Mouse (Mus musculus) kidney, adult 2 months (tissue): ENCODE data around the gene Mfap3l. TPM values are rescaled to one million over a fixed set of nuclear protein-coding genes. Genes with fewer than 3 reads are reported as not detected.

Experiments used
- DNase-seq: peaks from one replicate; pipeline ENCODE4 v3.0.0; 2021
- H3K27ac ChIP-seq: fragments of 200-500 bp; 2 replicates; pipeline ENCODE4 v1.5.1; 2012; ENCODE audit warnings: low read depth, low read length, control low read depth, inconsistent platforms; ENCODE audit not compliant: insufficient read depth
- H3K27me3 ChIP-seq: fragments of 200-500 bp; replicated peaks from 2 replicates; pipeline ENCODE4 v1.6.1; 2012; ENCODE audit warnings: mild to moderate bottlenecking, moderate library complexity, low read length, inconsistent platforms; ENCODE audit not compliant: control insufficient read depth, insufficient read depth
- H3K36me3 ChIP-seq: fragments of 200-500 bp; 2 replicates; pipeline ENCODE4 v1.6.1; 2012; ENCODE audit warnings: mild to moderate bottlenecking, moderate library complexity, low read length, inconsistent platforms; ENCODE audit not compliant: control insufficient read depth, insufficient read depth
- H3K4me1 ChIP-seq: fragments of 200-500 bp; 2 replicates; pipeline ENCODE4 v1.6.1; 2011; ENCODE audit warnings: low read length; ENCODE audit not compliant: control insufficient read depth, insufficient read depth
- H3K4me3 ChIP-seq: fragments of 200-500 bp; 2 replicates; pipeline ENCODE4 v1.5.1; 2011; ENCODE audit warnings: mild to moderate bottlenecking, low read depth, low read length, control low read depth; ENCODE audit not compliant: insufficient read depth
- CTCF ChIP-seq: fragments of 200-500 bp; conservative IDR thresholded peaks from 2 replicates; pipeline ENCODE4 v1.5.1; 2011; ENCODE audit warnings: low read depth, mild to moderate bottlenecking, control low read depth, low read length, moderate library complexity, mixed read lengths; ENCODE audit not compliant: insufficient read depth, insufficient read length
- POLR2A ChIP-seq: fragments of 200-500 bp; IDR thresholded peaks from one replicate; pipeline ENCODE4 v1.6.1; 2011; ENCODE audit warnings: low read depth, low read length, control low read depth
- WGBS: fragments of 180-500 bp; shearing (Covaris S2); methylation state at CpG from one replicate; pipeline ENCODE4 v1.1.7; 2018; 5-methylcytosine and 5-hydroxymethylcytosine counted together
- polyA plus RNA-seq: library from polyadenylated mRNA; depleted of rRNA; stranded (reverse); fragments of >200 nt; gene quantifications from 2 replicates; pipeline ENCODE4 v1.2.3, GENCODE M21; 2012

Gene Mfap3l
- polyA plus RNA-seq, 1 experiment = 18.7 TPM

- no peak overlapping the region for H3K27ac ChIP-seq
- no peak for DNase-seq
- WGBS = 94% methylated on average over 12 of the region's 12 CpGs
- TF ChIP-seq POLR2A = no peak
- TF ChIP-seq CTCF = no peak
- no peak overlapping the region for H3K4me3 ChIP-seq
- H3K4me1 ChIP-seq = no peaks in the 10 kb centered on the region
- H3K36me3 ChIP-seq = no peaks in the 10 kb centered on the region
- H3K27me3 ChIP-seq = no peaks in the 10 kb centered on the region
Measured at GRCm38 (mm10) chr8:60622056-60622455, 10.6 kb upstream of the Mfap3l start.

- Histone ChIP-seq H3K4me3 (no peak overlapping the region), H3K4me1 (no peaks in the 10 kb centered on the region), H3K27me3 (no peaks in the 10 kb centered on the region), H3K27ac (no peak overlapping the region), H3K36me3 (no peaks in the 10 kb centered on the region)
- DNase-seq = no peak
- no peak for TF ChIP-seq CTCF
- TF ChIP-seq POLR2A = no peak
- 83% methylated on average over 1 of the region's 1 CpGs for WGBS
Measured at GRCm38 (mm10) chr8:60623438-60623837, 9.2 kb upstream of the Mfap3l start.

- H3K27ac ChIP-seq = no peak overlapping the region
- H3K36me3 ChIP-seq = no peaks in the 10 kb centered on the region
- H3K4me1 ChIP-seq = no peaks in the 10 kb centered on the region
- no peak for TF ChIP-seq CTCF
- no peak for TF ChIP-seq POLR2A
- no peak for DNase-seq
- 79% methylated on average over 7 of the region's 7 CpGs for WGBS
- no peaks in the 10 kb centered on the region for H3K27me3 ChIP-seq
- H3K4me3 ChIP-seq = no peak overlapping the region
Measured at GRCm38 (mm10) chr8:60624722-60625121, 7.9 kb upstream of the Mfap3l start.

- no peaks in the 10 kb centered on the region for H3K36me3 ChIP-seq
- H3K4me1 ChIP-seq = peaks cover 3% of the 10 kb centered on the region; the same call in 1 of the 2 replicates
- DNase-seq = no peak
- no peak overlapping the region for H3K27ac ChIP-seq
- whole genome bisulfite sequencing = 75% methylated on average over 3 of the region's 3 CpGs
- H3K4me3 ChIP-seq = no peak overlapping the region
- H3K27me3 ChIP-seq = no peaks in the 10 kb centered on the region
- TF ChIP-seq POLR2A = no peak
- TF ChIP-seq CTCF = no peak
Measured at GRCm38 (mm10) chr8:60627937-60628336, 4.7 kb upstream of the Mfap3l start.

GRCm38 (mm10) chr8:60629059-60629458 is 3.6 kb upstream of the Mfap3l start:
- no peak for DNase-seq
- Histone ChIP-seq H3K27ac (no peak overlapping the region), H3K4me1 (peaks cover 3% of the 10 kb centered on the region; the same call in 1 of the 2 replicates), H3K27me3 (no peaks in the 10 kb centered on the region), H3K4me3 (no peak overlapping the region), H3K36me3 (no peaks in the 10 kb centered on the region)
- 66% methylated on average over 4 of the region's 4 CpGs for WGBS
- no peak for TF ChIP-seq CTCF
- no peak for TF ChIP-seq POLR2A

- peaks cover 7% of the 10 kb centered on the region; the same call in 1 of the 2 replicates for H3K4me1 ChIP-seq
- DNase-seq = peak; percentile 94
- no peaks in the 10 kb centered on the region for H3K36me3 ChIP-seq
- WGBS = under 1% methylated on average over 13 of the region's 13 CpGs
- H3K27ac ChIP-seq = peak overlapping the region; percentile 72
- H3K4me3 ChIP-seq = peak overlapping the region; percentile 49
- no peak for TF ChIP-seq POLR2A
- TF ChIP-seq CTCF = no peak
- H3K27me3 ChIP-seq = no peaks in the 10 kb centered on the region
Measured at GRCm38 (mm10) chr8:60631504-60631934, 1.1 kb upstream of the Mfap3l start.

- TF ChIP-seq POLR2A (no peak), CTCF (no peak; the same call in 1 of the 2 replicates)
- Histone ChIP-seq H3K27me3 (no peaks in the 10 kb centered on the region), H3K4me1 (peaks cover 7% of the 10 kb centered on the region; the same call in 1 of the 2 replicates), H3K36me3 (no peaks in the 10 kb centered on the region), H3K27ac (peak overlapping the region; percentile 75), H3K4me3 (peak overlapping the region; percentile 94)
- WGBS = under 1% methylated on average over 56 of the region's 56 CpGs
- DNase-seq = peak; percentile 56
Measured at GRCm38 (mm10) chr8:60632933-60633655, 467 bp downstream of the Mfap3l start.
